Comparison of ENCODE assay signal across 33 mouse cellular contexts in the genomic region with DNA sequence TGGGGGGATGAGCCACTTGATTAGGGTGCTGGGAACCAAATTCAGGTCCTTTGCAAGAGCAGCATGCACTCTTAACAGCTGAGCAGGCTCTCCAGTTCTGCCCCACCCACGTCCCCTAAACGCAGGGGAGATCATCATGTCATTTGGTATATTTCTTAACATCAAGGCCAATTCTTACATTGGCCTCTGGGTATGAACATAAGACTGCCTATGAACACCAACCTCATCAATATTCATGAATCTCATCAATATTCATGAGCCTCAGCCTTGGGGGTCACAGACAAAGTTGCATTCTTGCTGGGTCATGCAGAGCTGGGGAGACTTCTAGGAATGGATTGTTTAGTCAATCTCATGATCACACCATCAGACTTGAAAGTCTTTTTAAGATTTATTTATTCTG. TPM values are rescaled to one million over a fixed set of nuclear protein-coding genes. Genes with fewer than 3 reads are reported as not detected.
DNase-seq lines count a peak whose midpoint lies in the region; ATAC-seq lines count a peak whose summit lies in the region.
"Had no signal": no experiment of that assay in that cellular context is flagged by ENCODE, and none has a peak within 500 bp of the region (broad histone marks: within the 10 kb centered on the region; RNA-seq: fewer than 3 reads in every experiment).

No protein-coding gene starts in this region.

- H3K4me3 ChIP-seq in forebrain, embryonic 12.5 days (replicated peaks), result no peak overlapping the region
- no peak overlapping the region for H3K4me3 ChIP-seq in forebrain, embryonic 16.5 days (replicated peaks; ENCODE audit: low read length)
- no peak overlapping the region for H3K4me3 ChIP-seq in hindbrain, embryonic 12.5 days
- no peak overlapping the region for H3K4me3 ChIP-seq in hindbrain, embryonic 14.5 days (replicated peaks; ENCODE audit: low read length)
- H3K4me3 ChIP-seq in neural tube, embryonic 11.5 days (ENCODE audit: low read depth, low read length), result no peak overlapping the region
- no peak overlapping the region for H3K4me3 ChIP-seq in neural tube, embryonic 15.5 days (replicated peaks)
- H3K4me3 ChIP-seq: embryonic facial prominence, embryonic 12.5 days; heart, adult 2 months; heart, embryonic 12.5 days; limb, embryonic 10.5 days; limb, embryonic 15.5 days; liver, embryonic 13.5 days; myocyte; neural tube, embryonic 13.5 days had no signal

- no peaks in the 10 kb centered on the region for H3K4me1 ChIP-seq in forebrain, embryonic 12.5 days
- no peaks in the 10 kb centered on the region for H3K4me1 ChIP-seq in forebrain, embryonic 16.5 days (replicated peaks; ENCODE audit: control insufficient read depth, insufficient read depth, low read length)
- no peaks in the 10 kb centered on the region for H3K4me1 ChIP-seq in hindbrain, embryonic 12.5 days
- no peaks in the 10 kb centered on the region for H3K4me1 ChIP-seq in hindbrain, embryonic 14.5 days (replicated peaks; ENCODE audit: control insufficient read depth, insufficient read depth, low read length)
- H3K4me1 ChIP-seq in neural tube, embryonic 11.5 days (ENCODE audit: control insufficient read depth, insufficient read depth, low read length), result no peaks in the 10 kb centered on the region
- H3K4me1 ChIP-seq in neural tube, embryonic 15.5 days, result no peaks in the 10 kb centered on the region
- H3K4me1 ChIP-seq: embryonic facial prominence, embryonic 12.5 days; heart, embryonic 12.5 days; limb, embryonic 15.5 days; liver, embryonic 13.5 days; neural tube, embryonic 13.5 days had no signal

- H3K9ac ChIP-seq in forebrain, embryonic 12.5 days, result no peak overlapping the region
- H3K9ac ChIP-seq in forebrain, embryonic 16.5 days (replicated peaks; ENCODE audit: low read depth, low read length), result no peak overlapping the region
- H3K9ac ChIP-seq in hindbrain, embryonic 12.5 days, result no peak overlapping the region
- no peak overlapping the region for H3K9ac ChIP-seq in hindbrain, embryonic 14.5 days
- H3K9ac ChIP-seq in neural tube, embryonic 11.5 days (ENCODE audit: low read length), result no peak overlapping the region
- no peak overlapping the region for H3K9ac ChIP-seq in neural tube, embryonic 15.5 days (replicated peaks)
- H3K9ac ChIP-seq: embryonic facial prominence, embryonic 12.5 days; heart, embryonic 12.5 days; limb, embryonic 15.5 days; liver, embryonic 13.5 days; neural tube, embryonic 13.5 days had no signal

- no peaks in the 10 kb centered on the region for H3K27me3 ChIP-seq in forebrain, embryonic 12.5 days
- H3K27me3 ChIP-seq in forebrain, embryonic 16.5 days (replicated peaks; ENCODE audit: control insufficient read depth, insufficient read depth, low read length), result no peaks in the 10 kb centered on the region
- no peaks in the 10 kb centered on the region for H3K27me3 ChIP-seq in hindbrain, embryonic 12.5 days
- H3K27me3 ChIP-seq in hindbrain, embryonic 14.5 days (ENCODE audit: control insufficient read depth, insufficient read depth, low read length), result no peaks in the 10 kb centered on the region
- no peaks in the 10 kb centered on the region for H3K27me3 ChIP-seq in neural tube, embryonic 11.5 days (ENCODE audit: control insufficient read depth, insufficient read depth, low read length)
- H3K27me3 ChIP-seq in neural tube, embryonic 15.5 days (replicated peaks), result no peaks in the 10 kb centered on the region
- H3K27me3 ChIP-seq: embryonic facial prominence, embryonic 12.5 days; heart, embryonic 12.5 days; limb, embryonic 15.5 days; liver, embryonic 13.5 days; neural tube, embryonic 13.5 days had no signal

- 68% methylated on average over 2 of the region's 2 CpGs for WGBS in forebrain, embryonic 12.5 days
- 60% methylated on average over 2 of the region's 2 CpGs for WGBS in forebrain, embryonic 16.5 days
- WGBS in hindbrain, embryonic 12.5 days, result 57% methylated on average over 2 of the region's 2 CpGs
- 41% methylated on average over 2 of the region's 2 CpGs for WGBS in hindbrain, embryonic 14.5 days
- WGBS in neural tube, embryonic 11.5 days, result 80% methylated on average over 2 of the region's 2 CpGs
- WGBS in neural tube, embryonic 15.5 days, result 42% methylated on average over 2 of the region's 2 CpGs

- H3K4me2 ChIP-seq in forebrain, embryonic 12.5 days, result no peak overlapping the region
- H3K4me2 ChIP-seq in forebrain, embryonic 16.5 days (ENCODE audit: low read length), result no peak overlapping the region
- H3K4me2 ChIP-seq in hindbrain, embryonic 12.5 days (replicated peaks), result no peak overlapping the region
- H3K4me2 ChIP-seq in hindbrain, embryonic 14.5 days (replicated peaks), result no peak overlapping the region
- no peak overlapping the region for H3K4me2 ChIP-seq in neural tube, embryonic 11.5 days (ENCODE audit: low read depth)
- no peak overlapping the region for H3K4me2 ChIP-seq in neural tube, embryonic 15.5 days
- H3K4me2 ChIP-seq: embryonic facial prominence, embryonic 12.5 days; heart, embryonic 12.5 days; limb, embryonic 15.5 days; liver, embryonic 13.5 days; neural tube, embryonic 13.5 days had no signal

- 0 out of 2 replicates have a peak, but pooled peaks have one; percentile 30 for ATAC-seq in forebrain, embryonic 12.5 days (ENCODE audit: low FRiP score)
- no peak for ATAC-seq in forebrain, embryonic 16.5 days
- peak; percentile 46; the same call in 1 of the 2 replicates for ATAC-seq in hindbrain, embryonic 12.5 days (ENCODE audit: low FRiP score)
- no peak for ATAC-seq in hindbrain, embryonic 14.5 days (ENCODE audit: low FRiP score)
- ATAC-seq in neural tube, embryonic 11.5 days (ENCODE audit: insufficient read depth, low FRiP score, low TSS enrichment), result peak; percentile 74; the same call in 1 of the 2 replicates
- ATAC-seq in neural tube, embryonic 15.5 days (ENCODE audit: low FRiP score), result no peak
- ATAC-seq: intestine, postnatal 0 days; lung, postnatal 0 days; Patski had no signal

- no peaks in the 10 kb centered on the region for H3K36me3 ChIP-seq in forebrain, embryonic 12.5 days (replicated peaks)
- H3K36me3 ChIP-seq in forebrain, embryonic 16.5 days (ENCODE audit: control insufficient read depth, insufficient read depth), result no peaks in the 10 kb centered on the region
- H3K36me3 ChIP-seq in hindbrain, embryonic 12.5 days, result no peaks in the 10 kb centered on the region
- no peaks in the 10 kb centered on the region for H3K36me3 ChIP-seq in hindbrain, embryonic 14.5 days (replicated peaks; ENCODE audit: control insufficient read depth, insufficient read depth)
- H3K36me3 ChIP-seq in neural tube, embryonic 11.5 days (ENCODE audit: control insufficient read depth, insufficient read depth, low read length), result no peaks in the 10 kb centered on the region
- no peaks in the 10 kb centered on the region for H3K36me3 ChIP-seq in neural tube, embryonic 15.5 days
- H3K36me3 ChIP-seq: embryonic facial prominence, embryonic 12.5 days; limb, embryonic 15.5 days; liver, embryonic 13.5 days; neural tube, embryonic 13.5 days had no signal

- H3K9me3 ChIP-seq in forebrain, embryonic 12.5 days, result no peaks in the 10 kb centered on the region
- no peaks in the 10 kb centered on the region for H3K9me3 ChIP-seq in forebrain, embryonic 16.5 days (ENCODE audit: control insufficient read depth, low read length)
- H3K9me3 ChIP-seq in hindbrain, embryonic 12.5 days (replicated peaks), result no peaks in the 10 kb centered on the region
- H3K9me3 ChIP-seq in hindbrain, embryonic 14.5 days (ENCODE audit: control insufficient read depth, low read length), result no peaks in the 10 kb centered on the region
- no peaks in the 10 kb centered on the region for H3K9me3 ChIP-seq in neural tube, embryonic 11.5 days (ENCODE audit: control insufficient read depth, low read length)
- H3K9me3 ChIP-seq in neural tube, embryonic 15.5 days (replicated peaks), result no peaks in the 10 kb centered on the region
- H3K9me3 ChIP-seq: embryonic facial prominence, embryonic 12.5 days; heart, embryonic 12.5 days; limb, embryonic 10.5 days; limb, embryonic 15.5 days; liver, embryonic 13.5 days; neural tube, embryonic 13.5 days had no signal

- H3K27ac ChIP-seq in forebrain, embryonic 12.5 days, result no peak overlapping the region
- no peak overlapping the region for H3K27ac ChIP-seq in forebrain, embryonic 16.5 days (ENCODE audit: low read length)
- H3K27ac ChIP-seq in hindbrain, embryonic 12.5 days, result no peak overlapping the region
- no peak overlapping the region for H3K27ac ChIP-seq in hindbrain, embryonic 14.5 days
- no peak overlapping the region for H3K27ac ChIP-seq in neural tube, embryonic 11.5 days (ENCODE audit: low read depth, low read length)
- H3K27ac ChIP-seq in neural tube, embryonic 15.5 days (replicated peaks), result no peak overlapping the region
- H3K27ac ChIP-seq: embryonic facial prominence, embryonic 12.5 days; heart, adult 2 months; limb, embryonic 10.5 days; limb, embryonic 15.5 days; liver, embryonic 13.5 days; macrophage; neural tube, embryonic 13.5 days; stomach, postnatal 0 days had no signal

- DNase-seq in hindbrain, embryonic 14.5 days (ENCODE audit: low spot score), result no peak
- DNase-seq in neural tube, embryonic 11.5 days (ENCODE audit: low spot score), result no peak
- no peak for DNase-seq in lung, postnatal 36 days
- DNase-seq: adrenal gland, postnatal 14 days; cerebellum, adult 11-12 months; cerebellum, adult 9-11 months; embryo, embryonic 11 days; heart, adult 2 months; heart, postnatal 4 days; kidney, adult 9 months; kidney, postnatal 14 days; layer of hippocampus, adult 9-11 months; liver, embryonic 13.5 days; lung, adult 18-20 months; right cerebral cortex, adult 18-20 months; right cerebral cortex, postnatal 4 days; thymus, adult 18-20 months; thymus, postnatal 25 days had no signal

RNA-seq across cellular contexts. Expression of a gene that starts 46.4 kb away (rescaled TPM):
- polyA plus RNA-seq in forebrain, embryonic 12.5 days (2016; fragmentation: Nextera tagmentation; extraction: Ambion mirVana), result 7.8 and 8.7 TPM in 2 replicates
- polyA plus RNA-seq in forebrain, embryonic 16.5 days (2015; fragmentation: Nextera tagmentation; extraction: Ambion mirVana), result 7.6 and 8.7 TPM in 2 replicates
- 9.6 and 10.3 TPM in 2 replicates for polyA plus RNA-seq in hindbrain, embryonic 12.5 days (2016; fragmentation: Nextera tagmentation; extraction: Ambion mirVana)
- 15.1 and 15.9 TPM in 2 replicates for polyA plus RNA-seq in hindbrain, embryonic 14.5 days (2014; fragmentation: Nextera tagmentation; extraction: Ambion mirVana)
- 10.0 and 10.8 TPM in 2 replicates for polyA plus RNA-seq in neural tube, embryonic 11.5 days (2014; fragmentation: Nextera tagmentation; extraction: Ambion mirVana)
- polyA plus RNA-seq in neural tube, embryonic 15.5 days (2015; fragmentation: Nextera tagmentation; extraction: Ambion mirVana), result 10.4 and 12.1 TPM in 2 replicates
- polyA plus RNA-seq: myocyte had no signal

Comparison
In these comparisons a context has a peak if more than half of its experiments do, and no peak if none do; other contexts are left out.
1. ATAC-seq: peak in forebrain, embryonic 12.5 days (single experiment), hindbrain, embryonic 12.5 days (single experiment) and neural tube, embryonic 11.5 days (single experiment); none in forebrain, embryonic 16.5 days (single experiment), hindbrain, embryonic 14.5 days (single experiment) and neural tube, embryonic 15.5 days (single experiment).